Mouse (Mus musculus): ENCODE data around the gene Tkfc.

Gene Tkfc

DNA sequence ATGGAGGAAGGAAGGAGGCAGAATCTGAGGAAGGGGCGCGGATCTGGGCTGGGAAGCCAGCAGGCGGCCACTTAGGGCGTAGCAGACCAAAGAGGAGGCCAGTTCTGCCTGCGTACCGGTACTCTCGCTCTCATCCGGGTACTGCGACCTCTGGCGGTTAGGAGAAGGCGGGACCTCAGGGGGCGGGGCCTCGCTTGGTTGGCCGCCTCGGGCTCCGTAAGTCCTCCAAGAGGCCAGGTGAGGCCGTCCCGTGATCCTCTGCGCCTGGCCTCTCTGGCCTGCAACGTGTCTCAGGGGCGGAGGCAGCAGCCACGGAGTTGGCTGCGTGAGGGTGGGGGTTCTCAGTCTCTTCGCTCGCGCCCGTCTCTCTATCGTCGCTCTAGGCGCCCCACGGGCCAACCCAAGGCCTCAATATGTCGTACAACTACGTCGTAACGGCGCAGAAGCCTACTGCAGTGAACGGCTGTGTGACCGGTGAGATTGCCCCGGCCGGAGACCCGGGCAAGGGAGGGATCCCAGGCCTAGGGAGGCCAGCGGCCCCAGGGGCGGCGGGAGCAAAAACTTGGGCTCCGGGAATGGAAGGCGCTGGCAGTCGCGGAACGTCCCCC lies at the start of gene Tkfc, which contains the start of gene Ddb1:
Tkfc (minus strand) TSS at position 362 of the 608 bp plus-strand sequence.
Ddb1 (plus strand) TSS at position 35 of the 608 bp plus-strand sequence.
- DNase-seq: peak; percentile 96 to 97

DNA sequence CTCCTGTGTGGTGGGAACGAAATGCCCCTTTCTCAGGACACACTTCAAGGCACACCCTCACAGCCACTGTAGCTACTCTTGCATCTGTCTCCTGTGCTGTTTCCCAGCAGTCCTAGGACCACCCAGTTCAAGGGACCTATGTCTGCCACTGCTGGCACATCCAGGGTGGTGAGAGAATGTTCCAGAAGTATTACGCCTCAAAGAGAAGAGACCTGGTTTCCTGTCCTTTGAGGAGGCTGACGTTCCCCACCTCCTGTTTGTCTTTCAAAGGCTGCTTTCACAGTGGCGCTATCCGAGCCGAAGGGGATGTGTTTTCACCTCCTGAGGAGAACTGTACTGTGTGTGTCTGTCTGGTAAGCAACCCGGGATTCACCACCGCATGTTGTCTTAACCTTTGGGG lies 42.7 kb upstream of the Tkfc start:
- DNase-seq: peak in 1 of 2 experiments; percentile 51

DNA sequence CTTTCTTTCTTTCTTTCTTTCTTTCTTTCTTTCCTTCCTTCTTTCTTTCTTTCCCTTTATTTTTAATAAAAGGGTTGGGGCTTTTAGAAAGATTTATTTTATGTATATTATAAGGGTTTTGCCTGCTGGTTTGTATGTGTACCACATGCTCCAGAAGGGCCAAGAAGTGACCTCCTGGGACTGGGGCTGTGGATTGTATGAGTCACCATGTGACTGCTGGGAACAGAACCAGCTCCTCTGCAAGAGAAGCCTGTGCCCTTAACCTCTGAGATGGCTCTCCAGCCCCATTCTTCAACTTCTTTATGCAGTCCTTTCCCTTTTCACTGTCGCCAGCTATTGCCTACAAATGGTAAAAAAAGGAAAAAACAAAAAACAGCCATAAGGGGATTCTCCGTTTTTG lies 40.2 kb upstream of the Tkfc start:
- DNase-seq: no peak

DNA sequence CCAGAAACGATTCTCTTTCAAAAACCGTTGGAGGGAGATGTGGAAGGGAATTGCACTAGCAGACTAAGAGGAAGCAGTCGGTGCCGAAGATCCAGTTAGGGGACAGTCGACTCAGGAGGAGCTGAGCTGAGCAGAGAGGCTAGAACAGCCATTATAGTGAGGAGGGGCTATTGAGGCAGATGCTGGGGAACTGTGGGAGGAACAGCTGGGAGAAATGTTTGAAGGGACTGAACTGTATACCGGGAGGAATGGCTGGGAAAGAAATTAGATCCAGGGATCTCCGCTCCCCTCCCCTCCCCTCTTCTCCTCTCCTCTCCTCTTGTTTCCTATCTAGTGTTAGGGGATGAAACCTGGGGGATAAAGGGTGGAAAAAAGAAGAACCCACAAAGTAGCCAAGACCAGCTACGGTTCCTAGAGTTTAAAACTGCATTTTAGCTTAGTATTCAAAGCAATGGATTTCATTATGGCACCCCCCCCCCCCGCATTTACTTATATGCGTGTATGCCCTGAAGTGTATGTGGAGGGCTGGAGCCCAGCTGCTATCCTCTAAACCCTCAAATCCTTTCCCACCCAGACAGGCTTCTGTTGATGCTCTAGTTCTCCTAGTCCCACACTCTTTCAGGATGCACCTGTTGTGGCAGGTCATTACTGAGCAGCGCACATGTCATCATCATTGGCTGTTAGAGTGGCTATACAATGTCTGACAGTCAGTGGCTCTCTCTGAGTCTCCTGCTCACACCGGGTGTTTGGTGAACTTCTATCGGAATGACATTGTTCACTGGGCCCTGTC lies 35.3 kb upstream of the Tkfc start:
- no peak for DNase-seq

DNA sequence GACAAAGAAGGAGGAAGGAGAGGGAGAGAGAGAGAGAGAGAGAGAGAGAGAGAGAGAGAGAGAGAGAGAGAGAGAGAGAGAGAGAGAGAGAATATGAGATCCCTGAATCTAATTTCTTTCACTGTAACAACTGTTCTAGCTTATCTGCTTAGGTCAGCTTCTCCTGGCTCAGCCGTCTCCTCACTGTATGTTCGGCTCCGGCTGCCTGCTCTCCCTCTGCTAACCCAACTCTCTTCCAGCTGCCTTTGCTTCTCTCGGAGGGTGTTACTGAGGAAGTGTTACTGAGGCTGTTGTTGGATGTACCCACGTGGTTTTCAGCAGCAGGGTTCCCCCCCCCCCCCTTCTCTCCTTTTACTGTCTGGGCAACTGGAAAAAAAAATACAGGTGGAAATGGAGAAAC lies 34.6 kb upstream of the Tkfc start:
- DNase-seq: no peak

DNA sequence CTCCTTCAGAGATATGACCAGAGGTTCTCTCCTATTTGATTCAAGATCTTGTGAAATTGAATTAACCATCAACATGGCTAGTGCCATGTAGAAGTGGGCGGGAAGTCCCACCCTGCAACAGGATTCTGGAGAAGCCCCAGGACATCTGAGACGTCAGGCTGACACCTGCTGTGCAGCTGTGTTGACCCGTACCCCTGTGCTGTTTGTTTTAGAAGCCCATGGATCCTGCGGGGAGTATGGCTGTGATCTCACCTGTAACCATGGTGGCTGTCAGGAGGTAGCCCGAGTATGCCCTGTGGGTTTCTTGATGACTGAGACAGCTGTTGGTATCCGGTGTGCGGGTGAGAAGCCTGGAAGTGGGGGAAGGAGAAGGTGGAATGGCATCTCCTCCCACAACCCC lies 32.4 kb upstream of the Tkfc start:
- no peak for DNase-seq

DNA sequence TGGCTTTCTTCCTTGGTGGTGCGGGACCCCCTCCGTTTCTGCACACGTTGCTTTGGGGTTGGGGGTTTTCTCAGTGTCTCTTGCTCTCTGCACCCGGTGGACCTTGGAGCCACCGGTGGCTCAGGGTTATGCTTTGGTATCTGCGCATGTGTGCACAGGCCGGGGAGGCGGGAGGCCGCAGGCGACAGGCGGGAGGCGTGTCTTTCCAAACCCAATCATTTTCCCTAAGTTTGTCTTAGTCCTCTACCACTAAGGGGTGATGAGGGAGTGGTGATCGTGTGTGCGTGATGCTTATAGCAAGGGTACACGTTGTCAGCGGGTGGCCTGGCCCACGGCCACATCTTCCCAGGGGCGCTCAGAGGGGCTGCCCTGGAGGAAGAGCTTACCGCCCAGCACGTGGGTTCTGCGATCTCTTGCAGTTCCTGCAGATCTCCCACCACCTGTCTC lies 29.4 kb upstream of the Tkfc start:
- no peak for DNase-seq

DNA sequence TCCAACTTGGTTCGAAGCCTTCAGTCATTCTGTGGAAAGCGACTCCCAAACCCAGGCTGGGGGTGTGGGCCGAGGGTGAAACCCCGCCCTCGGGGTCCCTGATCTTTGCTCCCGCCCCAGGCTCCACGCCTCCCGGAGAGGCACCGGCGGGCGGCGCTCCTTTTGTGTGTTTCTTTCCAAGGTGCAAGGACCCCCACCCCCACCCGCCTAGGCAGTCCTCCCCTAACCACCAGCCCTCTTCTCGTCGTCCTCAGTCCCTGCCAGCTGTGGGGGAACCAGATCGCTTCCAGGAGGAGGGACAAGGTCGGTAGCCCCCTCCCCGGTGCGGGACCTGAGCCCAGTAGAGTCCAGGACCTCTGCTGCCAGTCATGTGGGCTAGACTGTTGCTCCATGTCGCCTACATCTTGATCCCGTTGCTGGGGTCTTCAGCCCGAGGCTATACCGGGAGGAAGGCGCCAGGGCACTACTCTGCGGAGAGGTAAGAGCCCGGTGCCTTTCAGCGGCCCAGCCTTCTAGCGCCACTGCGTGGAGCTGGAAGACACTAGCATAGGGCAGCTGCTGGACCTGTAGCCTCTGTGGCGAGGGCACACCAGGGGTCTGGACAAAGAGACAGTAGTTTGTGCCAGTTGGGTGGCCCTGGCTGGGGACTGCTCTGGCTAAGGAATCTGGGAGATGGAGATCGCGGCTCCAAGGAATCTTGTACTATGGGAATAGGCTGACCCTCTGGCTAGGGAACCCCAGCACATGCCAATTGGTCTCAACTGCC lies 28.8 kb upstream of the Tkfc start, which contains the start of gene Vwce:
Vwce (plus strand) TSS at position 108 of the 766 bp plus-strand sequence.
- DNase-seq: peak; percentile 13 to 39

DNA sequence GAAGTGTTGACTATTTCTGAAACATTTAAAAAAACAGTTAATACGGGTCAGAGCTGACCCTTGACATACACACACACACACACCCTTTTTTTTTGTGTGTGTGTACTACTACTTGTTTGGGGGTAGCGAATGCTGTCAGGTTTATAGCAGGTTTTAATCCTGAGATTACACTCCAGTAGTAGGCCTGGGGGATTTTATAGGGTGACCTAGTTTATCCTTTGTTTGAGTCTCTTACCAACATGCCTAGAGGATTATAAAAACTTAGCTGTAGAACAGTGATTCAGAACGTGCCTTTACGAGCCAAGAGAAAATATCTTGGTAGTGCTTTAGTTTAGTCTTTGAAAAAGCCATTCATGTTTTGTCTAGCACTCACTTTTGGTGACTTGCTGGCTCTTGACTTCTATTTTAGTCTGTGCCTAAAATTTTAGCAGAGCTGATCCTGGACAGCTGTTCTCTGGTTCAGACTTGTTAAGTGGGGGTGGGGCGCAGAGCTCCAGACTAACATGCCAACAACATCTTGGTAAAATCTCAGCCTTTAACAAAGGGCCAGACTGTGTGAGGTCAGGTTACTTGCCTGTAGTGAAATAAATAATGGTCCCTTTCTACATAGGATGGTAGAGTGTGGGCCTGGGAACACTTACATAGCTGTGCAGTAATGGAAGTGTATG lies 3.3 kb upstream of the Tkfc start:
- no peak for DNase-seq

DNA sequence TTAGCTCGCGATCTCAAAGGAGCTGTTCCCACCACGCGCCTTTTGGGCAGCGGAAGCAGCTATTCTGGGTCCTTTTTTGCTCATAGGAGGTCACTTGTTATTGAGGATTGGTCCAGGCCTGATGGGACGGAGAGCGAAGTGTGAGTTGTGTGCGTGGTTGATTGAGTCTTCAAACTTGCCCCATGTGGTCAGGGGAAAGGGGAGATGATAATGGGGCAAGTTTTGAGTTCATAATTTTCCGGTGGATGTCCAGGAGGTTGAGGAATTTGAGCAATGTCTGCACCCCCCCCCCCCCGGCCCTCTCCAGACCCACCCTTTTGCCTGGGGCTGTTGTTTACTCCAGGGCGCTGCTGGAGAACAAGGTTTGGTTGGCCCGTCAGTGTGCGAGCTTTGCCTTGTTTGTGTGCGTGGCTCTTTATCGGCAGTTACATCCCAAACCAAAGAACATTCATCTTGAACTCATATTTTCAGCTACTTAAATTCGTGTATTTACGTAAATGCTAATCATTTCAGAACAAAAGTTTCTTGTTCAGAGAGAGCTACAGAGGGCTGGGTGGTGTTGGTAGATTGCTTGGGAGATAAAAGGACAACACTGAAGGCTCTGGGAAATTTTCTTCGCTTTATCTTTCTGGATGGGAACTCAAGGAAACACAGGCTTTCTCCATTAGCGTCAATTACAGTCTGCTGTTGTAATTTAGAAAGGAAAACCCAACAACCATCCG lies 608 bp upstream of the Tkfc start:
- DNase-seq: no peak

DNA sequence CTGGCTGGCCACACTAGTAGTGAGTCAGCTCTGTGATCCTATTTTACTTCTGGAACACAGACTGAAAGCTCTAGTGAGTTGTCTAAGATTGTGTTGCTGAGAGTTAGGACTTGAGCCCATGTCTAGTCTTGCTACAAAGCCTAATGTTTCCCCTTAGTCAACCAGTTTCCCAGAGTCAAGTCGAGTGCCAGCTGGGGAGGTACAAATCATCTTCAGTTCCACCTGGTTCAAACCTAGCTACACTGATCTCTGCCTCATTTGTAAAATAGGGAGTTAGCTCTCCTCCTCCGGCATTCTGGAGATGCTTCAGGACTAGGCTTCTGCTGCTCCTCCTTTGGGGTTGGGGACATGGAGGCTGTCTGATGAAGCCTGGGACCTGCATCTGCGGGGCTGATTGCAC lies 920 bp downstream of the Tkfc start:
- no peak for DNase-seq

DNA sequence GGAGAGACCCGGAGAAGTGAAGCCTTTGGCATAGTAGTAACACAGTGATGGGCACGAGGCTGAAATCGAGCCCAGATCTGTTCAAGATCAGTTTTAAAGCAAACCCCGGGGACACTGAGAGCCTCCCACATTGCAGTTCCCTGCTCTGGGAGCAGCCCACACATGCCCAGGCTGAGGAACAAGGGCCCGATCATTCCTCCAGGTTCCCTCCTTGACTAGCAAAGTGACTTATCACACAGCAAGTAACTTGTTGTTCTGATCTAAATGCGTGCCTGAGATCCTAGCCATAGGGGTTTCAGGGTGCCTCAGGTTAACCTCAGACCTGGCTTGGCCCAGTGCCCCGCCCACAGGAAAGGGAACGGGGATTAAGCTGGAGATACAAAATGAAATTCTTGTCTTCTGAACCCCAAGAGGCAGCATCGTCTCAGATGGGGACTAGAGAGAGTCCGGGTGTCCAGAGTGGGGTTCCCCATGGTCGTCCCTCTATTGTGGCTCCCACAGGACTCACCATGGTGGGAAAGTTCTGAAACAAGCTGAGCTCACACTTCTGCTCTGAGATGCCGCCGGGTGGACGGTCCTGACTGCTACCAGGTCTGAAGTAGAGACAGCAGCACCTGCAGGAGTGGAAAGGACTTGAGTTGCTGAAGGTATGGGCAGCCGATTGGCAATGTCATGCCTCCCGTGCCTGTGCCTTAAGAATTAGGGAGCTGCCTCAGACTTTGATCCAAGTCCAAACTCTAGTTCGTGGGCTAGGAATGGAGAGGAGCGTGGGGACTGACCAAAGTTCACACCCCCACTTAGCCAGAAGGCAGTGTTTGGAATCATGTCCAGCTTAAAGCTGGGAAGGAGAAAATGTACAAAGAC lies 1.6 kb downstream of the Tkfc start:
- DNase-seq: peak in 1 of 2 experiments; percentile 15

DNA sequence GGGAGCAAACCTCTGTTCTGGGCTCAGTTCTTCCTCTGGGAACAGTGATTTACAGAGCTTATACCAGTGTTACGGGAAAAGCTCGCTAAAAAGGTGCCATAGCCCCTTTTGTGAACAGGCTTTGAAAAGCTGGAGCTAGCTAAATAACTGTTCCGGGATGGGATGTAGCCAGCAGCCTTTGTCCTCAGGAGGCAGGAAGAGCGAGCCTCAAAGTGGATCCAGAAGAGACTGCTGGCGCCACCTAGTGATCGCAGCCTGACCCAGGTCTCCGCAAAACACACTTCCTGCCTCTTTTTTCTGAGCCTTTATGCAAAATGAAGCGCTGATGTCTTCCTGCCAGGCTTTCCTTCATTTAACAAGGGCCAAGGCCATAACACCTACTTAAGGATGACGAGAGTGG lies 2.7 kb downstream of the Tkfc start:
- peak; percentile 74 to 81 for DNase-seq

DNA sequence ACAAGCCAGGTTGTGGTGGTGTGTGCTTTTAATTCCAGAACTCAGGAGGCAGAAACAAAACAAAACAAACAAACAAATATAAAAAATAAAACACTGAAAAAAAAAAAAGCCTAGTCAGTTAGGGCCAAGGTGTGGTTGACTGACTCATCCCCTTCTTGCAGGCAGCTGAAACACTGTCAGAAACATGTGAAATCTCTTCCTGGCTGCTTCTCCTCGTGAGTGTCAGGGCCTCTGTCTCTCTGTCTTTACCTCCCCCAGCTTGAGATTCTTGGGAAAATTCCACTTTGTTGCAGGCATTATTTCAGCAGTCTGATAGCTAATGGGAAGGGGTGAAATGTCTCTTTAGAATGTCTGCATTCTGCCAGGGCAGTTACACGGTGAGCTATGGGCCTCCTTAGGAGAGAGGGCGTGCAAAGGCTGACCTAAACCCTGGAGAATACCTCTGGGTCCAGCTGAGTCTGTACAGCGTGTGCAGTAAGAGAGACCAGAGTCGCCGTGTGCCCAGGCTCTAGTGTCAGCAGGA lies 3.1 kb downstream of the Tkfc start:
- DNase-seq: peak in 1 of 2 experiments; percentile 17

DNA sequence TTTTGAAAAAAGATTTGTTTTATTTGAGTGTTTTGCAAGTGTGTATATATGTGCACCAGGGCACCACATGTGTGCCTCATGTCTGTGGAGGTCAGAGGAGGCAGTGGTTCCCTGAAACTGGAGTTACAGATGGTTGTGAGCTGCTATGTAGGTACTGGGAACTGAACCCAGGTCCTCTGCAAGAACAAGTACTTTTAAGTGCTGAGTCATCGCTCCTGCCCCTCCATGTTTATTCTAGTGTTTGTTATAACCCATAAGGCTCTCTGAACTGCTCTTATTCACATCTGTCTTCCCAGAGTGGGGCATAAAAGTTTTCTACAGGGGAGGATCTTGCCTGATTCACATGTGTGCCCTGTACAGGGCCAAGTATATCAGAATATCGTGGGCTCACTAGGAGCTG lies 5.8 kb downstream of the Tkfc start:
- no peak for DNase-seq

DNA sequence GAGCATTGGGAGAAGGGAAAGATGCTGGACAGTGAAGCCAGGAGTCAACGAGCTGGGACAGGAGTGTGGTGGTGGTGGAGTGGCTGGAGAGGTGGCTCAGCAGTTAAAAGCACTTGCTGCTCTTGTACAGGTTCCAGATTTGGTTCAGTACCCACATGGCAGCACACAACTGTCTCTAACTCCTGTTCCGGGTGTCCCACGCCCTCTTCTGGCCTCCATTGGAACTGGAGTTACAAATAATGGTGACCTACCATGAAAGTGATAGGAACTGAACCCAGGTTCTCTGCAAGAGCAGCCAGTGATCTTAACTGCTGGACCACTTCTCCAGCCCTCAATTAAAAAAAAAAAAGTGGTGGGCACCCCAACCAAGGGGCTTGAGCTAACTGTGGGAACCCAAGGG lies 7.3 kb downstream of the Tkfc start:
- DNase-seq: no peak

DNA sequence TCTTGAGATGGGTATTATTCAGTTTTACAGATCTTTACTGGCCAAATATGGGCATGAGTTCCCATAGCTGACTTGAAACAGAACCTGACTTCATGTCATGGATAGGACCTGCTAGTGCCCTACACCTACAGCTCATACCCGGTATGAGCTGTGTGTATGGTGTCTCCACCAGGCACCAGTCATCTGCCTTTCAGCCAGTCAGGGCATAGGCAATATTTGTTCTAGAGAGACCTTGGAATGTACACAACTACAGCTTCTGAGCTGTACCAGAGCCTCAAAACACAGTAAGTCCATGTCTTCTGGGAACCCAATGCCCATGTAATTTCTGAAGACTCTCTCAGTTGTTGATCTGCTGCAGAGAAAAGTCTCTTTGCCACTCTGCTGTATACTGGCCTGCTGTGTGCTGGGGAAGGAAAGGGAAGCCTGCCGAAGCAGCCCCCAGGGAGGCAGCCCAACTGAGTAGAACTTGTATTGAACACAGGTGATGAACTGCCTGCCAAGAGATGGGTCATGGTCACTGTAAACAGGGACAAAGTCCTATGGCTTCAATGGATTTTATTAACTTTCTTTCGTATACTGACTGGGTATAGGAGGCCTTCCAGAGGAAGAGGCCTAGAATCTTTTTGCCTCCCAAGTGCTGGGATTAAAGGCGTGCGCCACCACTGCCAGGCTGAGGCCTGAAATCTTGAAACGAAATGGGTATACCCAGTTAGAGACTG lies 13.6 kb downstream of the Tkfc start:
- DNase-seq: no peak

DNA sequence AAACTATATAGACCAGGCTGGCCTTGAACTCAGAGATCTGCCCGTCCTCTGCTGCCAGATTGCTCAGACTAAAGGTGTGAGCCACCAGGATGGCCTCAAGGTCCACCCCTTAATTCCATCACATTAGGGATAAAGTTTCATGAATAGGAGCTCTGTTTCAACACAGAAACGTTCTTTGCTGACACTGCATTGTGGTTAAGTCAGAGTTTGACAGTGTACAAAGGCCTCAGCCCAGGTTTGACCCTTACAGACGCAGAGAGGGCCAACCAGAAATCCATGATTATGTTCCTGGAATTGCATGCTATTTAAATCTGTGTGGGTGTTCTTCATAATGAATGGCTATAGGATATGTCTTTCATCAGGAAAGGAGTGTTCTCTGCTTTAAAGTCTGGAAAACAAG lies 15.2 kb downstream of the Tkfc start:
- no peak for DNase-seq

DNA sequence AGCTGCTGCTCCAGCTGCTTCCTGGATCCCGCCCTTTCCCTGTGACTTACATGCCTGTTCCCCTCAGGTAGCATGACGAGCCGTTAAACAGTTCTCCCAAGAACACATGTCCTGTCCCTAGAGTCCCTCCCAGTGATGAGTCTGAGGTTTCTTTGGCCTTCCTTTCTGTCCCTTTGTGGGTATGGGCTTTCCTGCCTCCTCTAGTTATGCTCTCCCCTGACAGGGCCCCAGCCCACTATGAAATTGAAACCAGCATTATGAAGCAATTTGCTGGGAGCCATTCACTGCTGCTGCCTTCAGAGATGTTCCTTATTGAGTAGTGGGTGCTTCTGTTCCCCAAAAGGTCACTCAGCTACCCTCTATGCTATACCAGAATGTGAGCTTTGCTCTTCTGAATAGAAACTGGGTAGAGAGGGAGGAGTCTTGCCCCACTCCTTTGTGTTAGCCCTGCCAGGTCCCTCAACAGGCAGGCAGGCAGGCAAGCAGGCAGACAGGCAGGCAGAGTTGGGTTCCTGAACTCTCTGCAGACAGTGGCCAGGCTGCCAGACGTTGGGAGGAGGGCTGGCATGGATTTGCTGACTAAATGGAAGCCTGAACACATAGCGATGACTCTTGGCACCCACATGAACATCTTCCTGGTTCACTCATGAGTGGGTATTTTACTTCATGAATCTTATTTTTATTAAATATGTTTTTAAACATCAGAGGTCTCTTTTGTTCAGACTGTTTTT lies 16.2 kb downstream of the Tkfc start:
- DNase-seq: no peak

DNA sequence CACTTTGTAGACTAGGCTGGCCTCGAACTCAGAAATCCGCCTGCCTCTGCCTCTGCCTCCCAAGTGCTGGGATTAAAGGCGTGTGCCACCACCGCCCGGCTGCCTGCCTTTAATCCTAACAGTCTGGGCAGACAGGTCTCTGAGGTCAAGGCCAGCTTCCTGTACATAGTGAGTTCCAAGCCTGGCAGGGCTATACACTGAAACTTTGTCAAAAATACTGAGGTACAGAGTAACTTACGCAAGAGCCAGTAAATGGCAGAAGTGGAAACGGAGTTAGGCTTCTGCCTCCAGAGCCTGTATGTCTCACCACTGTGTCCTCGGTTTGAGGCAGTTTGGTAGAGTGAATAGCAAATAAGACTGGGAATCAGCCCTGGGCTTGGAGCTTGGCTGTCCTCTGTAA lies 18.2 kb downstream of the Tkfc start:
- no peak for DNase-seq

Measured in thymus, adult 18-20 months (tissue).